In genomic region chr13:63238045-63238444, GRCm38 (mm10) we compare ENCODE assay signal across 20 mouse cellular contexts.
DNase-seq lines count a peak whose midpoint lies in the region; ATAC-seq lines count a peak whose summit lies in the region.
"Had no signal": no experiment of that assay in that cellular context is flagged by ENCODE, and none has a peak within 500 bp of the region (broad histone marks: within the 10 kb centered on the region; RNA-seq: fewer than 3 reads in every experiment).

No protein-coding gene starts in this region.

- 69% methylated on average over 7 of the region's 7 CpGs for WGBS in intestine, embryonic 15.5 days

- H3K27me3 ChIP-seq in intestine, embryonic 15.5 days (replicated peaks) = no peaks in the 10 kb centered on the region
- H3K27me3 ChIP-seq: CH12.LX; liver, embryonic 15.5 days had no signal

- no peak overlapping the region for H3K9ac ChIP-seq in intestine, embryonic 15.5 days
- H3K9ac ChIP-seq: liver, embryonic 15.5 days had no signal

- peak overlapping the region; percentile 39; the same call in 1 of the 2 replicates for H3K4me2 ChIP-seq in intestine, embryonic 15.5 days (replicated peaks)
- H3K4me2 ChIP-seq: heart, embryonic 11.5 days; liver, embryonic 15.5 days had no signal

- peaks cover 23% of the 10 kb centered on the region for H3K4me1 ChIP-seq in intestine, embryonic 15.5 days (replicated peaks)

- H3K9me3 ChIP-seq in intestine, embryonic 15.5 days = no peaks in the 10 kb centered on the region
- H3K9me3 ChIP-seq: liver, embryonic 15.5 days had no signal

- H3K27ac ChIP-seq in intestine, embryonic 15.5 days = peak overlapping the region; percentile 96
- H3K27ac ChIP-seq: liver, embryonic 15.5 days had no signal

- H3K36me3 ChIP-seq in intestine, embryonic 15.5 days = peaks cover 4% of the 10 kb centered on the region; the same call in 1 of the 2 replicates

- ATAC-seq in intestine, embryonic 15.5 days = peak; percentile 54
- ATAC-seq: hindbrain, embryonic 16.5 days had no signal

- peak; percentile 67 for DNase-seq in kidney, adult 9 months
- DNase-seq in kidney, adult 8-10 months = no peak
- peak; percentile 69 for DNase-seq in CD4-positive helper T cell, adult 2 months (ENCODE audit: low read depth, low spot score)
- DNase-seq in CD4-positive, CD25-positive, alpha-beta regulatory T cell, adult 2 months (ENCODE audit: low read depth, low spot score) = peak; percentile 71
- DNase-seq in layer of hippocampus, adult 9-11 months = no peak
- no peak for DNase-seq in ovary, adult 18-20 months (ENCODE audit: low spot score)
- DNase-seq in gastrocnemius, postnatal 10 days = no peak
- DNase-seq: adrenal gland, adult 8-10 months; cerebellum, postnatal 25 days; gastrocnemius, postnatal 14 days; heart, postnatal 36 days; lung, postnatal 10 days; spleen, adult 18-20 months; thymus, adult 18-20 months had no signal

- no peak overlapping the region for H3K4me3 ChIP-seq in intestine, embryonic 15.5 days (replicated peaks)
- H3K4me3 ChIP-seq: liver, embryonic 15.5 days; megakaryocyte, embryonic 14.5 days had no signal

Comparison
In these comparisons a context has a peak if more than half of its experiments do, and no peak if none do; other contexts are left out.
1. DNase-seq: peak in kidney, adult 9 months (single experiment), CD4-positive helper T cell, adult 2 months (single experiment) and CD4-positive, CD25-positive, alpha-beta regulatory T cell, adult 2 months (single experiment); none in kidney, adult 8-10 months (0 of 2), layer of hippocampus, adult 9-11 months (single experiment), ovary, adult 18-20 months (single experiment) and gastrocnemius, postnatal 10 days (single experiment).